Mouse (Mus musculus) stomach, embryonic 14.5 days (tissue): ENCODE measurements around the gene Cfap77. TPM values are rescaled to one million over a fixed set of nuclear protein-coding genes. Genes with fewer than 3 reads are reported as not detected.

Source experiments
- ATAC-seq: fragments of 200-750 bp; cut with Nextera tagmentation; 2 replicates; pipeline ENCODE4 v1.8.0; 2017; ENCODE audit warnings: low read depth, moderate TSS enrichment; ENCODE audit not compliant: insufficient number of reproducible peaks, insufficient read depth, low FRiP score
- H3K27ac ChIP-seq: fragments of 300-500 bp; sonication (generic); 2 replicates; pipeline ENCODE4 v1.5.1; 2014; ENCODE audit warnings: mild to moderate bottlenecking, low read length, moderate library complexity, mixed read lengths
- H3K27me3 ChIP-seq: fragments of 300-500 bp; sonication (generic); 2 replicates; pipeline ENCODE4 v1.6.1; 2014; ENCODE audit warnings: low read length, control low read depth, mixed read lengths; ENCODE audit not compliant: control insufficient read depth, insufficient read depth
- H3K36me3 ChIP-seq: fragments of 300-500 bp; sonication (generic); 2 replicates; pipeline ENCODE4 v1.6.1; 2014; ENCODE audit warnings: mild to moderate bottlenecking, control low read depth, low read length, moderate library complexity, mixed read lengths; ENCODE audit not compliant: control insufficient read depth, insufficient read depth
- H3K4me1 ChIP-seq: fragments of 300-500 bp; sonication (generic); 2 replicates; pipeline ENCODE4 v1.6.1; 2014; ENCODE audit warnings: low read length, control low read depth, mixed read lengths; ENCODE audit not compliant: control insufficient read depth, insufficient read depth
- H3K4me2 ChIP-seq: fragments of 300-500 bp; sonication (generic); replicated peaks from 2 replicates; pipeline ENCODE4 v1.6.1; 2014; ENCODE audit warnings: low read depth, low read length, control low read depth
- H3K4me3 ChIP-seq: fragments of 300-500 bp; sonication (generic); 2 replicates; pipeline ENCODE4 v1.5.1; 2014; ENCODE audit warnings: low read depth, low read length, control low read depth
- H3K9ac ChIP-seq: fragments of 300-500 bp; sonication (generic); replicated peaks from 2 replicates; pipeline ENCODE4 v1.6.1; 2014; ENCODE audit warnings: low read depth, mild to moderate bottlenecking, control low read depth, low read length, moderate library complexity, mixed read lengths
- H3K9me3 ChIP-seq: fragments of 300-500 bp; sonication (generic); 2 replicates; pipeline ENCODE4 v1.6.1; 2016; ENCODE audit warnings: low read depth, low read length, control low read depth; ENCODE audit not compliant: control insufficient read depth
- WGBS: fragments of 180-500 bp; shearing (Covaris S2); extraction: QIAGEN DNeasy Blood & Tissue Kit; methylation state at CpG from one replicate; pipeline ENCODE4 v1.1.7; 2014; 5-methylcytosine and 5-hydroxymethylcytosine counted together
- polyA plus RNA-seq: library from polyadenylated mRNA; unstranded; fragments of >200 nt; fragmentation: Nextera tagmentation; extraction: Ambion mirVana; gene quantifications from 2 replicates; pipeline ENCODE4 v1.2.1, GENCODE M21; 2014

Gene Cfap77
- polyA plus RNA-seq, 1 experiment from 2014 or later: 0.59 TPM

GRCm38 (mm10) chr2:28912039-28912700 lies 142.7 kb downstream of the Cfap77 start:
- H3K36me3 ChIP-seq: no peaks in the 10 kb centered on the region
- under 1% methylated on average over 33 of the region's 33 CpGs for WGBS
- H3K4me3 ChIP-seq: no peak overlapping the region
- H3K4me2 ChIP-seq: no peak overlapping the region
- peaks cover 82% of the 10 kb centered on the region for H3K27me3 ChIP-seq
- no peaks in the 10 kb centered on the region for H3K9me3 ChIP-seq
- no peak for ATAC-seq
- peaks cover 5% of the 10 kb centered on the region; the same call in 1 of the 2 replicates for H3K4me1 ChIP-seq
- no peak overlapping the region for H3K27ac ChIP-seq
- no peak overlapping the region for H3K9ac ChIP-seq

DNA sequence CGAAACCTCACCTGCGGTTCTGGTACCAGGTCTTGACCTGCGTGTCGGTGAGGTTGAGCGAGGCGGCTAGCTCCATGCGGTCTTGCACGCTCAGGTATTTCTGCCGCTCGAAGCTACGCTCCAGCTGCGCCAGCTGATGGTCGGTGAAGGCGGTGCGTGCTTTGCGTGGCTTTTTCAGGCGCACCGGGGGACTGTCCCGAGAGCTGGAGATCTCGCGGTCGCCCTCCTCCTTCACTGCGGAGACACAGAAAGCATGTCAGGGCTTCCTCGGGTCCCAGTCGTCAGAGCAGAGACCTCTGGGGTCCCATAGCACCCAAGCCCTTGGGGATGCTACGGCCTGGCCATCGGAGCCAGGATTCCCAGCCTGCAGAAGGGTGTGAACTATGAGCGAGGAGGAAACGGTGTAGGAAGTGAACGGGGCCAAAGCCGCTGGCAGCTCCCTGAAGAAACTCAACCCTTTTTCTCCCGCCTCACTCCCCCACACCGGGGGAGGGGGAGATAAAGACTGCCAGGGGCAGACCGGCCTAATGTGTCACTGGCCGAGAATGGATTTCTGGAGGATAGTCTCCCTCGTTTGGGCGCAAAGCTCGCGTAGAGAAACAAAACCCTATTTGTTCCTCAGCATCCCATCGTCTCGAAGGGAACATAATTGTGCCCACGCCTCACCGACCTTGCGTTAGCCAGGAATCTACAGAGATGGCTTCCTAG lies 143.4 kb downstream of the Cfap77 start:
- 2% methylated on average over 44 of the region's 44 CpGs for WGBS
- Histone ChIP-seq H3K9me3 (no peaks in the 10 kb centered on the region), H3K4me3 (no peak overlapping the region), H3K9ac (no peak overlapping the region), H3K4me2 (no peak overlapping the region), H3K27me3 (peaks cover 82% of the 10 kb centered on the region), H3K36me3 (no peaks in the 10 kb centered on the region), H3K27ac (no peak overlapping the region), H3K4me1 (peaks cover 5% of the 10 kb centered on the region; the same call in 1 of the 2 replicates)
- no peak for ATAC-seq

GRCm38 (mm10) chr2:28910877-28911276 lies 144.0 kb downstream of the Cfap77 start:
- 7% methylated on average over 3 of the region's 3 CpGs for WGBS
- H3K4me1 ChIP-seq: peaks cover 5% of the 10 kb centered on the region; the same call in 1 of the 2 replicates

GRCm38 (mm10) chr2:28909818-28910710 lies 144.8 kb downstream of the Cfap77 start:
- Histone ChIP-seq H3K9me3 (no peaks in the 10 kb centered on the region), H3K4me1 (peaks cover 5% of the 10 kb centered on the region; the same call in 1 of the 2 replicates), H3K4me3 (no peak overlapping the region), H3K36me3 (no peaks in the 10 kb centered on the region), H3K27me3 (peaks cover 70% of the 10 kb centered on the region), H3K4me2 (no peak overlapping the region), H3K9ac (no peak overlapping the region), H3K27ac (no peak overlapping the region)
- 9% methylated on average over 25 of the region's 25 CpGs for WGBS
- no peak for ATAC-seq

More at GRCm38 (mm10) chr2:28910877-28911276, 144.0 kb downstream of the Cfap77 start:
- Histone ChIP-seq H3K27ac (no peak overlapping the region), H3K27me3 (peaks cover 78% of the 10 kb centered on the region), H3K9me3 (no peaks in the 10 kb centered on the region), H3K36me3 (no peaks in the 10 kb centered on the region), H3K4me3 (no peak overlapping the region), H3K4me2 (no peak overlapping the region), H3K9ac (no peak overlapping the region)
- ATAC-seq: no peak

GRCm38 (mm10) chr2:28909186-28909817 lies 145.6 kb downstream of the Cfap77 start:
- WGBS: 1% methylated on average over 41 of the region's 41 CpGs
- H3K36me3 ChIP-seq: no peaks in the 10 kb centered on the region
- H3K9me3 ChIP-seq: no peaks in the 10 kb centered on the region
- peaks cover 62% of the 10 kb centered on the region for H3K27me3 ChIP-seq
- ATAC-seq: no peak
- peaks cover 5% of the 10 kb centered on the region; the same call in 1 of the 2 replicates for H3K4me1 ChIP-seq
- H3K4me2 ChIP-seq: no peak overlapping the region
- no peak overlapping the region for H3K9ac ChIP-seq
- H3K4me3 ChIP-seq: no peak overlapping the region
- H3K27ac ChIP-seq: no peak overlapping the region

- no peaks in the 10 kb centered on the region; the same call in 1 of the 2 replicates for H3K36me3 ChIP-seq
- peaks cover 55% of the 10 kb centered on the region for H3K27me3 ChIP-seq
- no peaks in the 10 kb centered on the region for H3K9me3 ChIP-seq
- H3K4me2 ChIP-seq: peak overlapping the region; percentile 32
- peaks cover 5% of the 10 kb centered on the region; the same call in 1 of the 2 replicates for H3K4me1 ChIP-seq
- 0 out of 2 replicates have a peak, but pooled peaks have one; percentile 23 for ATAC-seq
- H3K9ac ChIP-seq: no peak overlapping the region
- 1% methylated on average over 39 of the region's 39 CpGs for WGBS
- peak overlapping the region; percentile 13; the same call in 1 of the 2 replicates for H3K4me3 ChIP-seq
- no peak overlapping the region for H3K27ac ChIP-seq
Measured at GRCm38 (mm10) chr2:28908389-28909153, 146.3 kb downstream of the Cfap77 start.

GRCm38 (mm10) chr2:28907691-28908388 lies 147.0 kb downstream of the Cfap77 start:
- ATAC-seq: 0 out of 2 replicates have a peak, but pooled peaks have one; percentile 23
- Histone ChIP-seq H3K4me2 (peak overlapping the region; percentile 32), H3K9me3 (no peaks in the 10 kb centered on the region), H3K9ac (no peak overlapping the region), H3K4me3 (peak overlapping the region; percentile 13; the same call in 1 of the 2 replicates), H3K27ac (no peak overlapping the region), H3K27me3 (peaks cover 55% of the 10 kb centered on the region), H3K36me3 (no peaks in the 10 kb centered on the region; the same call in 1 of the 2 replicates), H3K4me1 (peaks cover 5% of the 10 kb centered on the region; the same call in 1 of the 2 replicates)
- 7% methylated on average over 10 of the region's 10 CpGs for WGBS
